Mouse (Mus musculus): ENCODE measurements around the gene Chst3. TPM values are rescaled to one million over a fixed set of nuclear protein-coding genes. Genes with fewer than 3 reads are reported as not detected.

Gene Chst3
- total and polyA plus RNA-seq, 2 experiments from 2014 or later, result 0.89 to 7.2 TPM

GRCm38 (mm10) chr10:60199378-60199777 lies 19.7 kb downstream of the Chst3 start:
- no peak for ATAC-seq
- TF ChIP-seq CTCF (IDR thresholded peaks at IDR 0.05; ENCODE audit: low read depth), result no peak
- no peak for DNase-seq (ENCODE audit: low spot score)
- Histone ChIP-seq H3K9ac (replicated peaks; ENCODE audit: low read length) (no peak overlapping the region), H3K36me3 (ENCODE audit: insufficient read depth, low read length) (no peaks in the 10 kb centered on the region), H3K4me2 (ENCODE audit: low read depth, low read length) (no peak overlapping the region), H3K4me1 (ENCODE audit: insufficient read depth, low read length) (peaks cover 7% of the 10 kb centered on the region), H3K4me3 (ENCODE audit: low read length) (no peak overlapping the region), H3K27ac (no peak overlapping the region), H3K27me3 (ENCODE audit: insufficient read depth, low read length) (no peaks in the 10 kb centered on the region), H3K9me3 (ENCODE audit: low read length) (no peaks in the 10 kb centered on the region)
- WGBS, result 90% methylated on average over 6 of the region's 6 CpGs

- no peak overlapping the region for H3K9ac ChIP-seq (replicated peaks; ENCODE audit: low read length)
- 52% methylated on average over 10 of the region's 10 CpGs for WGBS
- no peak overlapping the region for H3K4me2 ChIP-seq (ENCODE audit: low read depth, low read length)
- ATAC-seq, result no peak
- DNase-seq (ENCODE audit: low spot score), result no peak
- TF ChIP-seq CTCF (IDR thresholded peaks at IDR 0.05; ENCODE audit: low read depth), result no peak
- H3K4me3 ChIP-seq (ENCODE audit: low read length), result no peak overlapping the region
- no peaks in the 10 kb centered on the region for H3K27me3 ChIP-seq (ENCODE audit: insufficient read depth, low read length)
- no peaks in the 10 kb centered on the region for H3K9me3 ChIP-seq (ENCODE audit: low read length)
- H3K36me3 ChIP-seq (ENCODE audit: insufficient read depth, low read length), result no peaks in the 10 kb centered on the region
- H3K27ac ChIP-seq, result no peak overlapping the region
- peaks cover 19% of the 10 kb centered on the region for H3K4me1 ChIP-seq (ENCODE audit: insufficient read depth, low read length)
These were observed 21.6 kb downstream of the Chst3 start for GRCm38 (mm10) chr10:60197406-60197821.

GRCm38 (mm10) chr10:60196971-60197370 lies 22.1 kb downstream of the Chst3 start:
- no peak for ATAC-seq
- no peak overlapping the region for H3K27ac ChIP-seq
- no peak overlapping the region for H3K9ac ChIP-seq (replicated peaks; ENCODE audit: low read length)
- WGBS, result 55% methylated on average over 5 of the region's 5 CpGs
- peaks cover 22% of the 10 kb centered on the region for H3K4me1 ChIP-seq (ENCODE audit: insufficient read depth, low read length)
- TF ChIP-seq CTCF (IDR thresholded peaks at IDR 0.05; ENCODE audit: low read depth), result no peak
- DNase-seq (ENCODE audit: low spot score), result no peak
- no peaks in the 10 kb centered on the region for H3K9me3 ChIP-seq (ENCODE audit: low read length)
- H3K27me3 ChIP-seq (ENCODE audit: insufficient read depth, low read length), result no peaks in the 10 kb centered on the region
- H3K36me3 ChIP-seq (ENCODE audit: insufficient read depth, low read length), result no peaks in the 10 kb centered on the region
- H3K4me2 ChIP-seq (ENCODE audit: low read depth, low read length), result no peak overlapping the region
- no peak overlapping the region for H3K4me3 ChIP-seq (ENCODE audit: low read length)

GRCm38 (mm10) chr10:60195087-60195486 lies 24.0 kb downstream of the Chst3 start:
- Histone ChIP-seq H3K4me1 (ENCODE audit: insufficient read depth, low read length) (peaks cover 23% of the 10 kb centered on the region), H3K27me3 (ENCODE audit: insufficient read depth, low read length) (no peaks in the 10 kb centered on the region), H3K9me3 (ENCODE audit: low read length) (no peaks in the 10 kb centered on the region), H3K4me3 (ENCODE audit: low read length) (no peak overlapping the region), H3K27ac (peak overlapping the region; percentile 55), H3K4me2 (ENCODE audit: low read depth, low read length) (no peak overlapping the region), H3K36me3 (ENCODE audit: insufficient read depth, low read length) (no peaks in the 10 kb centered on the region), H3K9ac (replicated peaks; ENCODE audit: low read length) (no peak overlapping the region)
- DNase-seq (ENCODE audit: low spot score) (peak; percentile 86), ATAC-seq (peak; percentile 72)
- peak; percentile 45 for TF ChIP-seq CTCF (IDR thresholded peaks at IDR 0.05; ENCODE audit: low read depth)
- 27% methylated on average over 4 of the region's 4 CpGs for WGBS

GRCm38 (mm10) chr10:60193532-60194423 lies 25.3 kb downstream of the Chst3 start:
- ATAC-seq (peak; percentile 87), DNase-seq (ENCODE audit: low spot score) (peak; percentile 95)
- WGBS, result 8% methylated on average over 19 of the region's 19 CpGs
- peak overlapping the region; percentile 59 for H3K27ac ChIP-seq
- H3K4me3 ChIP-seq (ENCODE audit: low read length), result no peak overlapping the region
- no peak overlapping the region for H3K9ac ChIP-seq (replicated peaks; ENCODE audit: low read length)
- H3K36me3 ChIP-seq (ENCODE audit: insufficient read depth, low read length), result no peaks in the 10 kb centered on the region
- no peaks in the 10 kb centered on the region for H3K9me3 ChIP-seq (ENCODE audit: low read length)
- H3K27me3 ChIP-seq (ENCODE audit: insufficient read depth, low read length), result no peaks in the 10 kb centered on the region
- H3K4me1 ChIP-seq (ENCODE audit: insufficient read depth, low read length), result peaks cover 23% of the 10 kb centered on the region
- H3K4me2 ChIP-seq (ENCODE audit: low read depth, low read length), result peak overlapping the region; percentile 25
- TF ChIP-seq CTCF (IDR thresholded peaks at IDR 0.05; ENCODE audit: low read depth), result peak; percentile 5; the same call in 1 of the 2 replicates

GRCm38 (mm10) chr10:60191796-60192195 lies 27.3 kb downstream of the Chst3 start:
- WGBS, result under 1% methylated on average over 17 of the region's 17 CpGs
- Histone ChIP-seq H3K27ac (peak overlapping the region; percentile 51; the same call in 1 of the 2 replicates), H3K9me3 (ENCODE audit: low read length) (no peaks in the 10 kb centered on the region), H3K36me3 (ENCODE audit: insufficient read depth, low read length) (no peaks in the 10 kb centered on the region), H3K4me2 (ENCODE audit: low read depth, low read length) (peak overlapping the region; percentile 58), H3K4me3 (ENCODE audit: low read length) (peak overlapping the region; percentile 30), H3K9ac (replicated peaks; ENCODE audit: low read length) (no peak overlapping the region), H3K4me1 (ENCODE audit: insufficient read depth, low read length) (peaks cover 23% of the 10 kb centered on the region), H3K27me3 (ENCODE audit: insufficient read depth, low read length) (no peaks in the 10 kb centered on the region)
- ATAC-seq (peak; percentile 53), DNase-seq (ENCODE audit: low spot score) (peak; percentile 89)
- TF ChIP-seq CTCF (IDR thresholded peaks at IDR 0.05; ENCODE audit: low read depth), result peak; percentile 84
